Mouse (Mus musculus): ENCODE measurements at regions not wholly inside any gene's neighbourhood (a gene's known extent, or its start where the extent isn't known, plus 50 kb on each side); places are given as distances from the start of the nearest gene placed in this dataset.

- ChIA-PET POLR2A (interaction anchor here in 2 of 4 experiments (0.6 to 1.1 kb wide), 4 partner anchors 12 to 629 kb away, joined by 3 to 5 read pairs (median 3); no protein-coding TSS in a partner anchor), CTCF (interaction anchor here in 1 of 4 experiments (0.6 kb wide), 1 partner anchor 8 kb away, joined by 3 read pairs; no protein-coding TSS in a partner anchor)
Observed at GRCm38 (mm10) chr11:35065959-35066414, 55.0 kb upstream of the Slit3 start.

GRCm38 (mm10) chr11:35057791-35058190 is 63.2 kb upstream of the Slit3 start:
- POLR2A ChIA-PET: interaction anchor here in 1 of 4 experiments (0.9 kb wide), 1 partner anchor 20 kb away, joined by 4 read pairs; no protein-coding TSS in a partner anchor

DNA sequence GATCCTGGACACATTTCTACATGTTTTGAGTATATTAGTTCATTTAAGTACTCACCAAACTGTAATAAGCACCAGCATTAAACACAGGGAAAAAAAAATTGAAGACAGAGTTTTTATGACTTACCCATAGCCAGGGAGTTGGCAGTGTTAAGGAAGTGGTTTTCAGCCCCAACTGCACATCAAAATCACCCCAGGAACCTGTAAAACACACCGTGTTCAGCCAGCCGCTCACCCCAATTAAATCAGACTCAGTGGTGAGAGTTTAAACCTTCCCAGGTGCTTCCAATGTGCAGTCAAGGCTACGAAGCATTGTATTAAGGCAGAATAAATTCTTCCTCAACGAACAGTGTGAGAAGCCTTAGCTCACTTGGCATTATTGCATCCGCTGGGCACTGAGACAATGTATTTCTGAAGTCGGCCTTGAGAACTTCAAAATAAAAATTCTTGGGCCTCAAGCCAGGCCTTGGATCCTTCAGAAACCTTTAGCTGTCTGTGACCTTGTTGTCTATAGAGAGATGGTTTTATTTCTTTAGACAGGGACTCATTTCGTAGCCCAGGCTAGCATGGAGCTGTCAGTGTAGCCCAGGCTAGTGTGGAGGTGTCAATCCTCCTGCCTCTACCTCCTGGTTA is 65.4 kb upstream of the Slit3 start:
- POLR2A ChIA-PET: no interaction called here
- CTCF ChIA-PET: no interaction called here

More at GRCm38 (mm10) chr11:35057791-35058190, 63.2 kb upstream of the Slit3 start:
- CTCF ChIA-PET: interaction anchor here (0.5 to 1.4 kb wide), 6 partner anchors 13 to 1089 kb away, joined by 3 to 13 read pairs (median 4); no protein-coding TSS in a partner anchor

DNA sequence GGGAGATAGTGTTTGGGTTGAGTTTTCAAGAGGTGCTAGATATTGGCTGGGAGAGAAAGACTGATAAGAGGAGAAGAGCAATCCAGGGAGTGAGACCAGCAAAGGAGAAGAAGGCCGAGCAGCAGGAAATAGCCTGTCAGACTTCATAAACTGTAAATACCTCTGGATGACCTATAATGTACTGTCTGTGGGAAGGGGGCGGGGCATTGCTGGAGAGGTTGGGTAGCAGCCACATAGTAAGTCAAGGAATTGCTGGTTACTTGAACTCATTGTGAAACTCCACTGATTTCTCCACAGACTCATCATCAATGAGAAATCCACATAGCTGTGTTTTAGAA is 67.4 kb upstream of the Slit3 start:
- ChIA-PET POLR2A (interaction anchor here in 1 of 4 experiments (0.9 kb wide), 1 partner anchor 10 kb away, joined by 3 read pairs; no protein-coding TSS in a partner anchor), CTCF (no interaction called here)

DNA sequence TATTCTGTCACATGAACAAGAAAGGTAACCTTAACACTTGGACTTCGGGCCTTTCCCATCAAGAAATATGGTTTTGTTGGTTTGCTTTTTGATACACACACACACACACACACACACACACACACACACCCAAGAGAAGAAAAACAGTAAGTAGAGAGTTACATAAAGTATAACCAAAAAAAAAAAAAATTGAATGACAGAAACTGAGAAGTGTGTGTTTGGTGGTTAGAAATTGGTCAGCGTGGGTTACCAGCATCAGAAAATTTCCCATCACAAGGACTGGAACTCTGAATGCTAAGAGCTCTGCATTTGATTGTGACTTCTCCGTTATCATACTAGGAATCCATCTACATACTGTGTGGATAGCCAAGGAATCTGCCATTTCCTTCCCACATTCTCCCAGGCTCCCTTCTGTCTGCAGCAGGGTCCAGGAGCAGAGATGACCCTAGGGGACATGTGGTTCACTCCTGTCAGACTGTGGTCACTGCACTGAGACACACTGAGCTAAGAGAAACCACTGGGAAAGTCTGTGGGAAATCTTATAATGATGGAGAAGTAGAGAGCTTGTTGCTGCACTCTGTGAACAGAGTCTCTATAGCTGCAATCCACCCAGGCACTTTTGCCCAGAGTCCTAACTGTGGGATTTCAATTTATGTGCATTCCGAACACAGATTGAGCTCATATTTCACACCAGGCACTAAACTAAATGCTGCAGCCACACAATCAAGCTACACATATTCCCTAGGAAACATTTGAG is 68.0 kb upstream of the Slit3 start:
- POLR2A ChIA-PET: interaction anchor here in 1 of 4 experiments (0.9 kb wide), 1 partner anchor 11 kb away, joined by 3 read pairs; no protein-coding TSS in a partner anchor
- CTCF ChIA-PET: no interaction called here

- POLR2A ChIA-PET: interaction anchor here in 1 of 4 experiments (0.7 kb wide), 1 partner anchor 71 kb away, joined by 3 read pairs; the partner anchor contains the start of gene Slit3
- CTCF ChIA-PET: no interaction called here
Observed at GRCm38 (mm10) chr11:35049663-35050215, 71.3 kb upstream of the Slit3 start.

- ChIA-PET CTCF (interaction anchor here in 1 of 4 experiments (0.7 kb wide), 1 partner anchor 178 kb away, joined by 10 read pairs; no protein-coding TSS in a partner anchor), POLR2A (no interaction called here)
Observed at GRCm38 (mm10) chr11:35044659-35045058, 76.4 kb upstream of the Slit3 start.

- ChIA-PET POLR2A (interaction anchor here in 2 of 4 experiments (0.6 to 0.7 kb wide), 4 partner anchors 36 to 1574 kb away, joined by 3 to 7 read pairs (median 6); no protein-coding TSS in a partner anchor), CTCF (interaction anchor here in 1 of 4 experiments (0.6 kb wide), 1 partner anchor 100 kb away, joined by 3 read pairs; no protein-coding TSS in a partner anchor)
Observed at GRCm38 (mm10) chr11:35024448-35024847, 96.6 kb upstream of the Slit3 start.

GRCm38 (mm10) chr11:35023813-35024212 is 97.2 kb upstream of the Slit3 start:
- CTCF ChIA-PET: no interaction called here

GRCm38 (mm10) chr11:35021990-35022625 is 98.9 kb upstream of the Slit3 start:
- ChIA-PET CTCF (no interaction called here), POLR2A (no interaction called here)

More at GRCm38 (mm10) chr11:35023813-35024212, 97.2 kb upstream of the Slit3 start:
- POLR2A ChIA-PET: no interaction called here

- ChIA-PET CTCF (no interaction called here), POLR2A (no interaction called here)
Observed at GRCm38 (mm10) chr11:35016998-35017397, 104.0 kb upstream of the Slit3 start.

DNA sequence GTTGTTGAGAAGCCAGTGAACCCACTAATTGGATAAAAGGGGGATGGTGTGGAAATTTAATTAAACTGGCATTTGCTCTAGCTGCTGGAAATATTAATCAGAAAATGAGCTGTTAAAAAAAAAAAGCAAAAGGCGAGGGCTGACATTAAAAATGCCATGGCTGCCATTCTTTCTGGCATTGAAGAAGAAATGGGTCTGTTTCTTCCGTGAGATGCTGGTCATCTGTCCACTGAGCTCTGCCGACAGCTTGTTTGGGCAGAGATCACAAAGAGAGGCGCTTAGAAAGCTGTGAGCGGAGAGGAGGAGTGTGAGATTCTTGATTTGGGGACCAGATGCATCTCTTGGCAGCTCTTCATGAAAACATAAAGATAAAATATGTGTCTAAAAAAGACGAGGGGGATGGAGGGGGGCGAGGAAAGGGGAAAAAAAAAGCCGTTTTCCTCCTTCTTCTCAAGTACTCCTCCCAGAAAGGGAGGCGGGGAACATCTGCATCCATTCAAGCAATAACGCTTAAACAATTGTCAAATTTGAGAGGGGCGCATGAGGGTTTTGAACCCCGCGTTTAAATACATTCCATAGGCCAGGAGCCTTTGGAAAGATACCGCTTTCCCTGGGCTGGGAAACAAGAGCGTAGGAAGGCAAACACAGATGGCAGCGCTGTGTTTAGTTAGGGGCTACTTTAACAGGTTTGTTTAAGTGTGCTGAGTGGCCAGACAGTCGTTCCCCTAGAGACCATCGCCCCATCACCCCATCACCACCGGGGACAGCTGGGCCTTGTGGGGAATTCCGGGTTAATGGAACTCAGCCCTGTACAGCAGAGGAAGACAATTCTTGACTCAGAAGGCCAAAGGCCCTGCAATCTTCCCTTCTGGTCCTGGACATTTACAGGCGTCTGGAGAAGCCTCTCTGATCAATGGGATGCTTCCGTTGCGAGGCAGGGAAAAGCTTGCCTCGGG is 109.2 kb upstream of the Slit3 start:
- ChIA-PET CTCF (interaction anchor here in 1 of 4 experiments (0.7 kb wide), 1 partner anchor 1286 kb away, joined by 3 read pairs; no protein-coding TSS in a partner anchor), POLR2A (interaction anchor here in 2 of 4 experiments (0.6 to 1.1 kb wide), 2 partner anchors 67 to 139 kb away, joined by 3 to 5 read pairs; no protein-coding TSS in a partner anchor)

DNA sequence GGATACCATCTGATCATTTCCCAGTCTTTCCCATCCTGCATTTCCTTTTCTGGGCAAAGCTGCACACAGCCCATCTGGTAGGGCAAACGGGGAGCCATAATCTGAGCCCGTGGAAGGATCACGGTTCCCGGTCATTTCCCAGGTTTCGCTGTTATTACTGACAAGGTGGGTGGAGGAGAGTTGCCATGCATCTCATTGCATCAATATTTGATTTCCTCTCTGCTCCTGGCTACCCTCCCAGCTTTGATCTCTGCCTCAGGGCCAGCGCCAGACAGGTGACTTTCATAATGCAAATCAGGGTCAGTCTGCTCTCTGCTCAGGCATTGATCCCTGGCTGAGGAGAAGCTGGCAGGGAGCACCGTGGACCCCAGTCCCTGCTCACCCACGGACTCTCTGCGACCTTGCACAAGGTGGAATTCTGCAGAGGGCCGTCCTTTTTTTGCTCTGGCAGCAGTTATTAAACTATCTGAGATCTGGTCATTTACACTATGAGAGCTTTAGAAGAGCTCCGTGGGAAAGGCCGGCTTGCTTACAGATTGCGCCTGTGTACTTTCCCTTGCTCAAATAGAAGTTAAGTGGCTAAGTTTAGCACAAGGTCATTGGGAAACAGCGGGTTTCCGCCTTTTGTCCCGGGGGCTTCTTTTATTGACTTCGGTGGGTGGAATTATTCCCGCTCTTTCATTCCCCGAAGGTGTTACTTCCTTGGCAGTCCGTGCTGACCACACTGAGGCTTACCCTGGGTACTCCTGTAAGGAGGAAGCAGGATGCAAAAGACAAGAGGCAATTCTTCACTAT is 114.1 kb upstream of the Slit3 start:
- ChIA-PET CTCF (no interaction called here), POLR2A (interaction anchor here in 1 of 4 experiments (0.7 kb wide), 1 partner anchor 71 kb away, joined by 6 read pairs; no protein-coding TSS in a partner anchor)

DNA sequence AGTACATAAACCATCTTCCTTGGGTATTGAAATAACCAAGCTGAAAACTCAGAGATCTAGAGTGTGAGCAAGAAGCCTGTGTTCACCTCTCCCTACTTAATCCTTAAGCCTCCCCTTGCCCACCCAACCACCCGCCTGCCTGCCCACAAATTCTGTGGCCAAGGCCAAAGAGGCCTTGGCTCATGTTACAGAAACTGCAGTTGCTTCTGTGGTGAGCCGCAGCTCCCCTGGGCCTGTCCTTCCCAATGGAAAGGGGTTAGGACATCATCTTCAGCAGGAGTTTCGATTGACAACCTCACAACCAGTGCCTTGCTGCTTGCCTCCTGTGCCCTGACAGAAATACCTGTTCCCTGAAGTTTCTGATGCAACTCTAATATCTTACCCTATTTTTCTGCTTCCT is 115.9 kb upstream of the Slit3 start:
- CTCF ChIA-PET: interaction anchor here in 1 of 4 experiments (1.1 kb wide), 1 partner anchor 114 kb away, joined by 3 read pairs; no protein-coding TSS in a partner anchor
- POLR2A ChIA-PET: no interaction called here

DNA sequence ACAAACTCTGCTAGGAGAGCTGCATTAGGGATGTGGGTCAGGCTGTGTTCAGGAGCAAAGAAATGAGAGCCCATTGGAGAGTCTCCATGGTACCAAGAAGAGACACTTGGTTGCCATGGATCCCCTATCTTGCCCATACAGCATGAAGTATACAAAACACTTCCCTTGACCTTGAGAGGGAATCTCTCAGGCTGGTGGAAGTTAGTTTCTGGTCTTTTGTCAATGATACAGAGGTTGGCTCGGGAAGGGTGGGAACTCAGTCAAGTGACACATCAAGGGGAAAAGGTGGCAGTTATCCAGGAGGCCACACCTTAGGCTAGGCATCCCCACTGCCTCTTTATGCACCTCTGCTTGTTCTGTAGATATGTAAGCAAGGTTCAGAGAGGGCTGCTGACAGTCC is 116.6 kb upstream of the Slit3 start:
- CTCF ChIA-PET: interaction anchor here in 2 of 4 experiments (0.6 to 1.1 kb wide), 2 partner anchors 115 to 840 kb away, joined by 3 to 4 read pairs; no protein-coding TSS in a partner anchor
- POLR2A ChIA-PET: no interaction called here

DNA sequence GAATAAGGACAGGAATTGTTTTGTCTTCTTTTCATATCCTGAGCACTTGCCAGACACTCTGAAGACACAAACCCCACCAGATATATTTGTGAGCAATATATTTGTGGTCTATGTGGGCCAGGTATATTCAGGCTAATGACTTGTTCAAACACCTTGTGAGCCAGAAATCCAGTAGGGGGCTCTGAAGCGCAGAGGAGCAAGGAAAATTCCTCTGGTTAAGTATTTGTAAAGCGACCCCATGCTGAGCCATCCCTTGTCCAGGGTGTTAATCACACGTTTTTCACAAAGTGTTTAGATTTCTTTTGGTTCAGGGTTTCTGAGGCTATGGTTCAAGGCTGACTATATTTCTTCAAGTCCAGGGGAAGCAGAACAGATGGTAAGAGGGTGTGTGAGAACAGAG is 117.1 kb upstream of the Slit3 start:
- POLR2A ChIA-PET: no interaction called here
- CTCF ChIA-PET: no interaction called here

GRCm38 (mm10) chr11:34997906-34998305 is 123.1 kb upstream of the Slit3 start:
- POLR2A ChIA-PET: interaction anchor here in 1 of 4 experiments (0.5 kb wide), 1 partner anchor 424 kb away, joined by 3 read pairs; no protein-coding TSS in a partner anchor
- CTCF ChIA-PET: no interaction called here
